Mouse (Mus musculus) erythroblast, embryonic 14.5 days (primary cell): Measurements from ENCODE around the gene Gpr55. TPM values are rescaled to one million over a fixed set of nuclear protein-coding genes. Genes with fewer than 3 reads are reported as not detected.
"Not testable (repeated sequence)": the region's sequence is repeated elsewhere in the genome, so short reads cannot be mapped to it uniquely, and the experiment has no call there.

ENCODE experiments used
- H3K27me3 ChIP-seq: 2 replicates; pipeline ENCODE4 v1.6.1; 2012; ENCODE audit warnings: inconsistent platforms; ENCODE audit not compliant: control insufficient read depth
- H3K36me3 ChIP-seq: 2 replicates; pipeline ENCODE4 v1.6.1; 2012; ENCODE audit warnings: mild to moderate bottlenecking, inconsistent platforms; ENCODE audit not compliant: control insufficient read depth
- H3K4me1 ChIP-seq: 2 replicates; pipeline ENCODE4 v1.6.1; 2012; ENCODE audit warnings: inconsistent platforms; ENCODE audit not compliant: control insufficient read depth
- H3K4me3 ChIP-seq: replicated peaks from 2 replicates; pipeline ENCODE3; 2012; ENCODE audit warnings: moderate library complexity, mild to moderate bottlenecking, inconsistent platforms
- H3K9me3 ChIP-seq: 2 replicates; pipeline ENCODE4 v1.6.1; 2012; ENCODE audit warnings: low read length, inconsistent platforms, mixed read lengths; ENCODE audit not compliant: control insufficient read depth
- GATA1 ChIP-seq: IDR thresholded peaks from 2 replicates; pipeline ENCODE4 v1.6.1; 2012; ENCODE audit warnings: low read length, inconsistent platforms, mixed read lengths
- TAL1 ChIP-seq: IDR thresholded peaks from 3 replicates; pipeline ENCODE4 v1.6.1; 2012; ENCODE audit warnings: low read length, inconsistent platforms, mixed read lengths
- polyA plus RNA-seq: library from polyadenylated mRNA; stranded (reverse); fragments of >175 nt; gene quantifications from 2 replicates; pipeline ENCODE4 v1.2.3, GENCODE M21; 2012

Gene Gpr55
- polyA plus RNA-seq: 0.03 TPM in 1 of 2 replicates, not detected in the other

DNA sequence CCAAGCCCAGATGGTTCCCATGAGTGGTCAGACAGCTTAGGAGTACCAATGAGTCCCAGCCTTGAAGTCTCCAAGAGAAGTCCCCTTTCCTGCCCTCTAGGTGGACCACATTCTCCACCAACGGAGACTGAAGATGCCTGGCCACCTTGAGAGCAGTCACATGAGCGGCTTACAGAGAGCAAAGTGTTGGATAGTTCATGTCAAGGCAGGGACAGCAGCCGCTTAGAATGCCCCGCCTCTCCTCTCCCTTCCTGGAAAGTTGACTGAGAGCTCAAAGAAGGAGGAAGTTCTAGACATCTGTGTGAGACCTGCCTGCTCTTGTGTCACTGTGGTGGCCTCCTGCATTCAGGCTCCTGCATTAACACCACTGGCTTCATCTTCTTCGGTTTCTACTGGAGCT, at the start of gene Gpr55:
Gene Gpr55, minus strand, starts transcription at position 135 of the 400 bp plus-strand sequence.
- H3K27me3 ChIP-seq: no peaks in the 10 kb centered on the region
- no peaks in the 10 kb centered on the region for H3K9me3 ChIP-seq
- H3K4me1 ChIP-seq: no peaks in the 10 kb centered on the region
- no peaks in the 10 kb centered on the region for H3K36me3 ChIP-seq
- no peak within 1 kb of the TSS for H3K4me3 ChIP-seq
- no peak for TF ChIP-seq GATA1
- no peak for TF ChIP-seq TAL1

DNA sequence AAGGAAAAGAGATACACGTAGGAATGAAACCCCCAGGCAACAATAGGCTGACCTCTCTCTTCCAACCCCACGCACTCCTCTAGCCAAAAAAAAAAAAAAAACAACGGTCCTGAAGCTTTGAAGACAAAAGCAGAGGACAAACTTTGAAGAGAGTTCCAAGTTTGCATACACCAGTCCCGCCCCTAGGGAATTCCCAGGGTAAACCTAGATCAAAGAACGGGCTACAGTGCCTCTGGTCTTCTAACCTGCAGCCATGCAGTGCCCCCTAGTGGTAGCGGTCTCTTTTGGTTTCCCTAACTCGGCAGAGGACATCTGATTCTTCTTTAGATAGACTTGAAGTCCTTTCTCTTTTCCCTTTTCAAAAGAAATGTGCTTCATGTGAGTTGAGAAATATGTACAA, 47.0 kb upstream of the Gpr55 start:
- TF ChIP-seq GATA1: no peak
- TF ChIP-seq TAL1: no peak
- Histone ChIP-seq H3K4me3 (no peak overlapping the region), H3K9me3 (no peaks in the 10 kb centered on the region), H3K4me1 (no peaks in the 10 kb centered on the region), H3K27me3 (no peaks in the 10 kb centered on the region), H3K36me3 (no peaks in the 10 kb centered on the region)

DNA sequence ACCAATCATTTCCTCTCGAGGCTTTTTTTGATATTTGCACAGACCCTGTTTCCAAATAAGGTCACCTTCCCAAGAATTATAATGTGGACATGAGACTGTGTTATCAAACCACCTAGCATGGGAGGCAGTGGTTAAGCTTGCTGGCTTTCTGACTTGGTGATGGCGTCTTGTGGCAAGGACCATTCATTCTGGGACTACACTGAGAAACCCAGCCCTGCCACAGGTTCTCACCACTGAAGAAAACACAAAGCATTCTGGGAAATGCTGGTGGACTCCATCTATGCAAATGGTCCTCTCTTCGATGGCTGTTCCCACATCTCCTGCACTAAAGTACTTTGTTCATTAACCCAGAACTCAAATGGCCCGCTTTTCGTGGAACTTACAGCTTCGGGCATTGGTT, 45.2 kb upstream of the Gpr55 start:
- H3K9me3 ChIP-seq: no peaks in the 10 kb centered on the region
- H3K4me1 ChIP-seq: no peaks in the 10 kb centered on the region
- TF ChIP-seq GATA1: no peak
- no peak for TF ChIP-seq TAL1
- no peak overlapping the region for H3K4me3 ChIP-seq
- H3K36me3 ChIP-seq: no peaks in the 10 kb centered on the region
- H3K27me3 ChIP-seq: no peaks in the 10 kb centered on the region

DNA sequence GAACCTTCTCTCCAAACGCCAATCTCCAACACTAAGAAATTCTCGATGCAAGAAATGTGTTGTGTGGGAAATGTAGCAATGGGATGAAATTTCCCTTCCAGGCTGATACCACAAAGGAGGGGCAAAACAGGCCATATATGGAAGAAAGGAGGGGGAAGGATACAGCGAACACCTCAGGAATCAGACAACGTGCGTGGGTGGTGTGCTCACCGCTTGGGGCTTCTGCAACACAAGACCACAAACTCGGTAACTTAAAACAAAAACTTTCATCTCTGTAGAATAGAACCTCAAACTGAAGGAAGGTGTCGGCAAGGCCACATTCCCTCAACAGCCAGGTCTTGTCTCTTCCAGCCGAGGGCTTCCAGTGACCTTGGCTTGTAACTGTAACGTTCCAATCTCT, 44.7 kb upstream of the Gpr55 start:
- no peak for TF ChIP-seq TAL1
- TF ChIP-seq GATA1: no peak
- Histone ChIP-seq H3K4me3 (no peak overlapping the region), H3K9me3 (no peaks in the 10 kb centered on the region), H3K4me1 (no peaks in the 10 kb centered on the region), H3K27me3 (no peaks in the 10 kb centered on the region), H3K36me3 (no peaks in the 10 kb centered on the region)

DNA sequence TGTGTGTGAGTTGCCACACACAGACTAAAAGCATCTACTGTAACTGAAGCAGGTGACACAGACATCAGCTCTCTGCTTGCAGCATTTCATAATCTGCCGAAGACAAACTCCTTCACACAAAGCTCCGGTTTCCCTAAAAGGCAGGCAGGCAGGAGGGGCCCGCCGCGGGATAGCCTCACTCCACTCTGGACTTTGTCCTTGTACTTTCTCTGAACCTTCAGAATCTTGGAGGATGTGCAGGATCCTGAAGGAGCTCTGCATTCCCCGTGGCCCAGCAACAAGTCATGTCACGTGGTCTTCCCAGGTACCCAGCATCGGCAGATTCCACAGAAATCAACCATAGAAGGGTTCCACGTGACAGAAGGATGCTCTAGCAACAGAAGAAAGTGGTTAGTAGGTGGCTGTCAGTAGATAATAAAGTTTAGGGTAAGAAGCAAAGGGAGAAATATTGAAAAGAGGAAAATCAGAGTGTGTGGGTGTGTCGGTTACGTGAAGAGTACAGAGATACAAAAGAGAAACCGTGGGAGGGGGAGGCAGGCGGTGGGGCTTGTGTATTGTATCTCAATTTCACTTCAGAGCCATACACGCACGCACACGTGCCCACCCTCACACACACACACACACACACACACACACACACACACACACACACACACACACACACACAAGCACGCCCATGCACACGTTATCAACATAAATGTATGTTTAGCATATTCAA, 39.2 kb upstream of the Gpr55 start:
- Histone ChIP-seq H3K27me3 (no peaks in the 10 kb centered on the region), H3K4me1 (no peaks in the 10 kb centered on the region), H3K9me3 (peaks cover 5% of the 10 kb centered on the region), H3K36me3 (no peaks in the 10 kb centered on the region), H3K4me3 (no peak overlapping the region)
- TF ChIP-seq TAL1 (no peak), GATA1 (no peak)

DNA sequence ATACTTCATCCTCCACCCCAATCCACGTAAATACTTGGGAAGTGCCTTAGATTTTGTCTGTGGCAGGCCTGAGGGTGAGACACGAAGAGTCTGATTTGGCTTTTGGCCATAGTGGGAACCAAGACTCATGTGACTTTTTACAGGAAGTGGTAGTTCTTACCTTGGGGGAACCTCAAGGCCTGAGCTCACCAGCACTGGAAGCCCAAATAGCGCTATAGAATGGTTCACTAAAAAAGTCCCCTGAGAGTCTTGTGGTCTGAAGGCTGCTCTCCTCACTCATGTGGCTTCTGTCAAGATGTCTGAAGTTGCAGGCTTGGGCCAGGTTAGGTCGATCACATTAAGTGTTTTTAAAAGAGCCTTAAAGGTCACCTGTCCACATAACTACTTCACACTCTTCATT, 37.2 kb upstream of the Gpr55 start:
- TF ChIP-seq TAL1 (no peak), GATA1 (no peak)
- Histone ChIP-seq H3K4me1 (no peaks in the 10 kb centered on the region), H3K9me3 (peaks cover 5% of the 10 kb centered on the region), H3K27me3 (no peaks in the 10 kb centered on the region), H3K36me3 (no peaks in the 10 kb centered on the region), H3K4me3 (no peak overlapping the region)

DNA sequence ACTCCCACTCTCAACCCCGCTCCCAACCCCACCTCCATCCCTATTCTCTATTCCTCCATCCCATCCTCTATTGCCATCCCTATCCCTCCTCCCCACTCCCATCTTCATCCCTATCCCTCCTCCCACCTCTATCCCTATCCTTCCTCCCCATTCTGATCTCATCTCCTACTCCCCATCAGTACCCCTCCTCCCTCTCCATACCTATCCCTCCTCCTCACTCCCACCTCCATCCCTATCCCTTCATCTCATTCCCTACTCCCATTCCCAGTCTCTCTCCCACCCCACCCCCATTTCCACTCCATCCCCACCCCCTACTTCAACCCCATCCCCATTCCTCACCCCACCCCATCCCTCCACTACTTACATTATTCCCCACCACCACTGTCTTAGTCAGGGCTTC, 36.4 kb upstream of the Gpr55 start:
- no peak for TF ChIP-seq GATA1
- TF ChIP-seq TAL1: no peak
- Histone ChIP-seq H3K36me3 (no peaks in the 10 kb centered on the region), H3K9me3 (peaks cover 5% of the 10 kb centered on the region)

DNA sequence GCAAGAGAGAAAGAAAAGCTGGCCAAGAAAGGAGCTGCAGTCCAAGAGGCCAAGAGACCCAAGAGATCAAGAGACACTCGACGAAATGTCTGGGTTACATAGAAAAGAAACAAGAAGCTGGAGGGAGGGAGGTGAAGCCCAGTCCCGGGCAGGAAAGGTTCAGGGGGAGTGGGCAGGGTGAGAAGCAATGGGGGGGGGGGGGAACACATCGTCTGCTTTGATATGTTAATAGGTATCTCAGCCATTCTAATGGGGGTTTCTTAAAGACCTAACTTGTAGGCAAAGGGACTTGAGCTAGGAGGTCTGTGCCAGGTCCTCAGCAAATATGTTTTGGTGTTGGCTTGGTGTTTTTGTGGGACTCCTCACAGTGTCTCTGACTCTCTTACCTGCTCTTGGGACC, 32.7 kb upstream of the Gpr55 start:
- Histone ChIP-seq H3K9me3 (peaks cover 5% of the 10 kb centered on the region), H3K27me3 (no peaks in the 10 kb centered on the region), H3K4me3 (no peak overlapping the region), H3K36me3 (no peaks in the 10 kb centered on the region), H3K4me1 (no peaks in the 10 kb centered on the region)
- TF ChIP-seq GATA1 (no peak), TAL1 (no peak)

More for the DNA sequence above, 36.4 kb upstream of the Gpr55 start:
- no peak overlapping the region for H3K4me3 ChIP-seq
- H3K27me3 ChIP-seq: no peaks in the 10 kb centered on the region
- H3K4me1 ChIP-seq: no peaks in the 10 kb centered on the region

DNA sequence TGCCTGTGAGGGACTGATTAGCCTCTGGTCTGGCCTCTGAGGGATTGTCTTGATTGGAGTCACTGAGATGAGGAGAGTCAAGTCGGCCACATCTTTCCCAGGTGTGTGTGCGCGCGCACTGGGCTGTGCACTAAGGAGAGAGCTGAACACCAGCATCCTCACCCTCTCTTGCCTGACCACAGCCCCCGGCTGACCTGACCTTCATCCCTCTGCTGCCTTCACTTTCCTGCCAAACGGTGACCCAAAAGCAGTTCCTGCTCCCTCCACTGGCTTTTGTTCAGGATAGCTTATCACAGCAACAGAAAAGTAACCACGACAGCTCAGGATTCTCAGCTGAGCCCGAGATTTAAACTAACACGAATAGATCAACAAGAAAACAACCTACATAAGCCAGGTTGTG, 31.4 kb upstream of the Gpr55 start:
- Histone ChIP-seq H3K4me3 (no peak overlapping the region), H3K4me1 (no peaks in the 10 kb centered on the region), H3K27me3 (no peaks in the 10 kb centered on the region), H3K36me3 (no peaks in the 10 kb centered on the region), H3K9me3 (peaks cover 5% of the 10 kb centered on the region)
- no peak for TF ChIP-seq GATA1
- no peak for TF ChIP-seq TAL1

DNA sequence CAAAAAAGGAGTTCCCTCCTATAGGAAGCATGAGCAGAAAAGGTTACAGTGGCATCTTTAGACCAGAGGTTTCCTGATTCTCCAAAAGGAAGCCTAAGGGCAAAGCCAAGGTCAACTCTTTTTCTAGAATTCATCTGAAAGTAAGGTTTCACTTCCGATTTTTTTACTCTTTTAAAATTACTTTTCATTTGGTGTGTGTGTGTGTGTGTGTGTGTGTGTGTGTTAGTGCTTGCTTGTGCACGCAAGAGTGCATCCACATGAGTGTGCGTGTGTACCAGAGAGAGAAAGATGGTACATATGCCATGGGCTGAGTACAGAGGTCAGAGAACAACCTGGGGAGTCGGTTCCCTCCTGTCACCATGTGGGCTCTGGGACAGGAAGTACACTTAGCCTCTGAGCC, 28.1 kb upstream of the Gpr55 start:
- not testable (repeated sequence) for H3K27me3 ChIP-seq, H3K4me1 ChIP-seq, H3K4me3 ChIP-seq, H3K36me3 ChIP-seq, H3K9me3 ChIP-seq
